Mouse (Mus musculus) liver, adult 2 months (tissue): Measurements from ENCODE around the gene Ciz1. TPM values are rescaled to one million over a fixed set of nuclear protein-coding genes. Genes with fewer than 3 reads are reported as not detected.

Experiments used
- DNase-seq: peaks from one replicate; pipeline ENCODE4 v3.0.0-alpha.2; 2011; ENCODE audit warnings: low read depth, low spot score; ENCODE audit errors: extremely low read depth
- H3K27ac ChIP-seq: fragments of 200-500 bp; replicated peaks from 2 replicates; pipeline ENCODE4 v1.5.1; 2012; ENCODE audit warnings: low read depth, mild to moderate bottlenecking, control low read depth, inconsistent platforms, low read length; ENCODE audit not compliant: insufficient read depth
- H3K27me3 ChIP-seq: fragments of 200-500 bp; 2 replicates; pipeline ENCODE4 v1.6.1; 2012; ENCODE audit warnings: mild to moderate bottlenecking, moderate library complexity, low read length, inconsistent platforms; ENCODE audit not compliant: control insufficient read depth, insufficient read depth
- H3K36me3 ChIP-seq: fragments of 200-500 bp; 2 replicates; pipeline ENCODE4 v1.6.1; 2012; ENCODE audit warnings: low read length, inconsistent platforms; ENCODE audit not compliant: control insufficient read depth, insufficient read depth
- H3K4me1 ChIP-seq: fragments of 200-500 bp; 2 replicates; pipeline ENCODE4 v1.6.1; 2011; ENCODE audit warnings: low read length; ENCODE audit not compliant: control insufficient read depth, insufficient read depth
- H3K4me3 ChIP-seq: fragments of 200-500 bp; 2 replicates; pipeline ENCODE4 v1.5.1; 2011; ENCODE audit warnings: low read depth, mild to moderate bottlenecking, control low read depth, low read length, moderate library complexity; ENCODE audit not compliant: insufficient read depth
- H3K79me2 ChIP-seq: fragments of 200-500 bp; 2 replicates; pipeline ENCODE4 v1.6.1; 2012; ENCODE audit warnings: inconsistent platforms, mild to moderate bottlenecking, low read length, moderate library complexity; ENCODE audit not compliant: control insufficient read depth, insufficient read depth
- H3K9ac ChIP-seq: fragments of 200-500 bp; 2 replicates; pipeline ENCODE4 v1.6.1; 2012; ENCODE audit warnings: low read depth, mild to moderate bottlenecking, control low read depth, inconsistent platforms, low read length
- CTCF ChIP-seq: fragments of 200-500 bp; IDR thresholded peaks from 2 replicates; pipeline ENCODE4 v1.5.1; 2011; ENCODE audit warnings: low read depth, low read length, control low read depth
- POLR2A ChIP-seq: fragments of 200-500 bp; IDR thresholded peaks from 2 replicates; pipeline ENCODE4 v1.6.1; 2011; ENCODE audit warnings: low read length, control low read depth; ENCODE audit not compliant: insufficient read depth; ENCODE audit errors: extremely low read depth
- WGBS: fragments of 180-500 bp; shearing (Covaris S2); methylation state at CpG from one replicate; pipeline ENCODE4 v1.1.7; 2018; 5-methylcytosine and 5-hydroxymethylcytosine counted together
- polyA plus RNA-seq: library from polyadenylated mRNA; depleted of rRNA; stranded (reverse); fragments of >200 nt; gene quantifications from 2 replicates; pipeline ENCODE4 v1.2.3, GENCODE M21; 2012
- total RNA-seq: library from RNA; depleted of rRNA; stranded (reverse); fragments of >200 nt; gene quantifications from 2 replicates; pipeline ENCODE4 v1.2.3, GENCODE M21; 2014

Ciz1 gene
- total and polyA plus RNA-seq, 2 experiments: 9.5 to 71.7 TPM

- Histone ChIP-seq H3K4me3 (no peak overlapping the region), H3K9ac (no peak overlapping the region), H3K27me3 (no peaks in the 10 kb centered on the region), H3K27ac (no peak overlapping the region), H3K79me2 (no peaks in the 10 kb centered on the region), H3K4me1 (no peaks in the 10 kb centered on the region), H3K36me3 (no peaks in the 10 kb centered on the region)
- WGBS: 82% methylated on average over 6 of the region's 6 CpGs
- no peak for TF ChIP-seq CTCF
- no peak for TF ChIP-seq POLR2A
- no peak for DNase-seq
Measured at GRCm38 (mm10) chr2:32342539-32343350, 9.4 kb upstream of the Ciz1 start.

- no peaks in the 10 kb centered on the region for H3K36me3 ChIP-seq
- no peak overlapping the region for H3K4me3 ChIP-seq
- no peak for DNase-seq
- H3K79me2 ChIP-seq: no peaks in the 10 kb centered on the region
- 98% methylated on average over 2 of the region's 2 CpGs for WGBS
- H3K9ac ChIP-seq: no peak overlapping the region
- no peaks in the 10 kb centered on the region for H3K4me1 ChIP-seq
- no peak overlapping the region for H3K27ac ChIP-seq
- TF ChIP-seq CTCF (no peak), POLR2A (no peak)
- H3K27me3 ChIP-seq: no peaks in the 10 kb centered on the region
Measured at GRCm38 (mm10) chr2:32343351-32343671, 8.8 kb upstream of the Ciz1 start.

GRCm38 (mm10) chr2:32344056-32344455 is 8.1 kb upstream of the Ciz1 start:
- no peak for DNase-seq
- WGBS: 87% methylated on average over 10 of the region's 10 CpGs
- Histone ChIP-seq H3K9ac (no peak overlapping the region), H3K36me3 (no peaks in the 10 kb centered on the region), H3K27me3 (no peaks in the 10 kb centered on the region), H3K4me1 (no peaks in the 10 kb centered on the region), H3K79me2 (no peaks in the 10 kb centered on the region), H3K27ac (no peak overlapping the region), H3K4me3 (no peak overlapping the region)
- TF ChIP-seq POLR2A (no peak), CTCF (no peak)

- Histone ChIP-seq H3K4me3 (no peak overlapping the region), H3K27ac (no peak overlapping the region), H3K4me1 (no peaks in the 10 kb centered on the region), H3K9ac (no peak overlapping the region), H3K36me3 (no peaks in the 10 kb centered on the region), H3K79me2 (no peaks in the 10 kb centered on the region), H3K27me3 (no peaks in the 10 kb centered on the region)
- TF ChIP-seq POLR2A (no peak), CTCF (no peak)
- DNase-seq: no peak
- 83% methylated on average over 14 of the region's 14 CpGs for WGBS
Measured at GRCm38 (mm10) chr2:32344598-32345321, 7.4 kb upstream of the Ciz1 start.

- H3K27me3 ChIP-seq: 0 out of 2 replicates have a peak, but pooled peaks cover 1% of the 10 kb centered on the region
- DNase-seq: no peak
- H3K36me3 ChIP-seq: no peaks in the 10 kb centered on the region
- no peak overlapping the region for H3K9ac ChIP-seq
- TF ChIP-seq POLR2A: no peak
- TF ChIP-seq CTCF: no peak
- 86% methylated on average over 6 of the region's 6 CpGs for WGBS
- no peak overlapping the region for H3K4me3 ChIP-seq
- H3K79me2 ChIP-seq: no peaks in the 10 kb centered on the region
- H3K27ac ChIP-seq: no peak overlapping the region
- H3K4me1 ChIP-seq: no peaks in the 10 kb centered on the region
Measured at GRCm38 (mm10) chr2:32347019-32347418, 5.1 kb upstream of the Ciz1 start.

GRCm38 (mm10) chr2:32348311-32348710 is 3.8 kb upstream of the Ciz1 start:
- no peak for DNase-seq
- Histone ChIP-seq H3K9ac (no peak overlapping the region), H3K4me1 (no peaks in the 10 kb centered on the region), H3K36me3 (no peaks in the 10 kb centered on the region), H3K27me3 (peaks cover 12% of the 10 kb centered on the region; the same call in 1 of the 2 replicates), H3K4me3 (no peak overlapping the region), H3K27ac (no peak overlapping the region), H3K79me2 (no peaks in the 10 kb centered on the region)
- TF ChIP-seq POLR2A: no peak
- TF ChIP-seq CTCF: no peak
- WGBS: 90% methylated on average over 11 of the region's 11 CpGs
